Mouse (Mus musculus) layer of hippocampus, postnatal 14 days (tissue): ENCODE measurements around the gene Celsr3. TPM values are rescaled to one million over a fixed set of nuclear protein-coding genes. Genes with fewer than 3 reads are reported as not detected.

Experiments
- DNase-seq, 2 experiments: peaks; one replicate each; pipeline ENCODE4 v3.0.0; 2021 to 2022; ENCODE audit warnings: low spot score in 2 of 2, mixed read lengths in 1 of 2
- long read RNA-seq, 2 experiments: library from polyadenylated mRNA; stranded (forward); transcript quantifications; one replicate each; pipeline ENCODE4 v2.0.0; 2021
- total RNA-seq, 2 experiments: library from RNA; stranded (reverse); gene quantifications; 2 replicates each; pipeline ENCODE4 v1.2.3; 2021

Celsr3 gene
- 10 to 100 TPM; 54.2 to 57.1 TPM for total RNA-seq
- long read RNA-seq, experiment 1, partial matches to known transcripts: 13 of 16 reads
- long read RNA-seq, experiment 1, other reads (novel, unspliced or antisense): 3 of 16 reads
- long read RNA-seq, experiment 2, partial matches to known transcripts: 4 of 13 reads
- long read RNA-seq, experiment 2, other reads (novel, unspliced or antisense): 9 of 13 reads

DNA sequence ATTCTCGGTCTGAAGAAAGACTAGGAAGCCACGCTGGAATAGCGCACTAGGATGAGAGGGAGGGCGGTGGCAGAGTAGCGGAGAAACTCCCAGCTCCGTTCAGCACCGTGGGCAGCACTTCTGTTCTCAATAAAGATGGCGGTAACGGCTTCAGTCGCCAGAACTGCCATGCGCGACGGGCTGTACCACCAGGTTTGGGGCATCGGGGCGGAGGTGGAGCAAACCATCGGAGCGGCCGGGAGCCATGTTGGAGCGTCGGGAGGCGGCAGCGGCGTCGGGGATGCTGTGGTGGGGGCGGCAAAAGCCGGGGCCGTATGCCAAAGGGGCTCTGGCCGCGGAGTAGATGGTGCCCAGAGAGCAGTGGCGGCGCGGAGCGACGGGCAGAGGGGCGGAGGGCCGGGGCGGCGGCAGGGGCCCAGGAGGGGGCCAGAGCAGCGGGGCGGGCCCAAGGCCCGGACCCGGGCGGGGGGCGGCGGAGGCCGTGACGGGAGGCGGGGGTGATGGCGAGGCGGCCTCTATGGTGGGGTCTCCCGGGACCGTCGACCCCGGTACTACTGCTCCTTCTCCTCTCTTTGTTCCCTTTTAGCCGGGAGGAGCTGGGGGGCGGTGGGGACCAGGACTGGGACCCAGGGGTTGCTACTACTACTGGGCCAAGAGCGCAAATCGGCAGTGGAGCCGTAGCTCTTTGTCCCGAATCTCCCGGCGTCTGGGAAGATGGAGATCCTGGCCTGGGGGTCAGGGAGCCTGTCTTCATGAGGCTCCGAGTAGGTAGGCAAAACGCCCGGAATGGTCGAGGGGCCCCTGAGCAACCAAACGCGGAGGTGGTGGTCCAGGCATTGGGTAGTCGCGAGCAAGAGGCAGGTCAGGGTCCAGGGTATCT, at the start of gene Celsr3:
Gene Celsr3 (plus strand): TSS at position 501 of the 880 bp plus-strand sequence.
- peak; percentile 86 to 94 for DNase-seq

- no peak for DNase-seq
Measured at GRCm38 (mm10) chr9:108776614-108777013, 49.5 kb upstream of the Celsr3 start.

GRCm38 (mm10) chr9:108777276-108777675, 48.8 kb upstream of the Celsr3 start:
- DNase-seq: no peak

- DNase-seq: no peak
Measured at GRCm38 (mm10) chr9:108780959-108781358, 45.2 kb upstream of the Celsr3 start.

GRCm38 (mm10) chr9:108781891-108782290, 44.2 kb upstream of the Celsr3 start:
- DNase-seq: no peak

DNA sequence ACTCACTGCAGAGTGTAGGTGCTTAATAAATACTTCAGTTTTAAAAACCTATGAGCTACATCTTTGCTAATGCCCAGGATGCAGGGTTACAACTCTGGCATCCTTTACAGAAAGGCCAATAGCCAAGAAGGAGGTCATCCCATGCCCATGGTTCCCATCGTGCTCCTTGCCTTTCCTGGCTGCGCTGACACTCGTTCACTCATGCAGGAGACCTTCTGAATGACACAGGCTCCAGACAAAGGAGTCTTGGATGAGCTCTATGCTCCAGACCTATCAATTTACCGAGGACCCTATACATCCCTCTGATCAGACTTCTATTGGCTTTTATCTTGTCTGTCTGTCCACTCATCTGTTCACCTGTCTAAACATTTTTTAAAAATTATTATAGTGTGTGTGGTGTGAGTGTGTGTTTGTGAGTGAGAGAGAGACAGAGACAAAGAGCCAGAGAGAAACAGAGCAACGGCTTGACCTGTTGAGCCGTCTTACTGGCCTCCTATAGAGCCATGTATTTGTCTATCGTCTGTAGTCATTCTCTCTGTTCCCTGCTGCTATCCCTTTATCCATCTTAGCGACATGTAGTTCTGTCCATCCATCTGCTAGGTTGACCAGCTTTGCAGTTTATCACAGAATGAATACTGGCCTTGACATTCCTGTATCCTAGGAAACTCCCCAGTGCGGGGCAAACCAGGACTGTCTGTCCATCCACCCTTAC, 43.1 kb upstream of the Celsr3 start:
- no peak for DNase-seq

DNA sequence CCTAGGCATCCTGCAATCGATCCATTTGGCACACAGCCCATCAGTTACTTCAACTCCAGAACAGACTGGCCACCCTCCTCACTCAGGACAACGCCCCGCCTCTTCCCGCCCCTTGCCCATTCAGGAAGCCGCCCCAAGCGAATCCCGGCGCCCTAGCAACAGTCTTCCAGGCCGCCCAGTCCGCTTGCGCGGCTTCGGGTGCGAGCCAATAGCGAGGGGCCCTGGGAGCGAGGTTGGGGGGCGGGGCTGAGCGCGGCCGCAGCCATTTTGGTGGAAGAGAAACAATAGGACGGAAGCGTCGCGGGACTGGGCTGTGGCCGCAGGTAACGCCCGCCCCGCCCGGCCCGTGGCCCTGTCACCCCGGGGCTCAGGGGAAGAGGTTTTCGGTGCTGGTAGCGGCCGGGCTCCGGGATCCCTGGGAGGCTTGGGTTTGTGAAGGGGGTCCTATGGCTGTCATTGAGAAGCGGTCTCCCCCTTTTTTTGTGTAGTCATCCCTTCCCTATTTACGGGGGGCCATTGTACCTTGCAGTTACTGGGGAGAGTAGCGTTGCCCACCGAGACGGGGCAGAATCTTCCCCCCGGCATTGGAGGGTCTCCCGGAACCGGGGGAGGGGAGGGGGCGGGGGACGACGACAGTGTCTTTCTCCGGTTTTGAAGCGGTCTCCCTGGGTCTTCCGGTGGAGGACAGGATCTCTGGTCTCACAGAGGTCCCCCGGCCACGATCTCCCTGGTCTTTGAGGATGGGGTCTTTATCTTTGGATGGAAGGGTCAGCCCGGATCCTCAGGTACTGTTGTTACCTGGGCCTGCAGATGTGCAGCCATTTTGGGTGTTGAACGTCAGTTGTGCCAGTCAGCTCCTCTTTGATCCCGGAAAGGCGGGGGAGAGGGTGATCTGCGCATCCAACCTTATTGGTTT, 42.3 kb upstream of the Celsr3 start, which contains the start of gene Ip6k2:
Gene Ip6k2 (plus strand): TSS at position 249 of the 916 bp plus-strand sequence.
- peak; percentile 96 to 97 for DNase-seq

DNA sequence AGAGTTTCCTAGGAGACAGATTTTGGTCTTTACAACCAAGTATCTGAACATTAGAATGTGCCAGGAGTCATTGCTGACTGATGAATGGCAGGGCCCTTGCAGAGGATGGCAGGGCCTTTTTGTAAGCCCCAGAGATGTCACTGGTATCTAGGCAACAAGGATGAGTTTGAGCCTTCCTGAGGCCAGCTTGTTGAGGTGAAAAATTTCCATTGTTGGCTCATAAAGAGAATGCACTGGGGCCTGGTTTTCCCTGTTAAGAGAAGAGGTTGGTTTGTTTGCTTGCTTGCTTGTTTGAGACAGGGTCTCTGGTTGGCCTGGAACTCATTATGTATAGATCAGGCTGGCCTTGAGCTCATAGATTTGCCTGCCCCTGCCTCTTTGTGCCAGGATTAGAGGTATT, 40.7 kb upstream of the Celsr3 start:
- DNase-seq: peak in 1 of 2 experiments; percentile 10

DNA sequence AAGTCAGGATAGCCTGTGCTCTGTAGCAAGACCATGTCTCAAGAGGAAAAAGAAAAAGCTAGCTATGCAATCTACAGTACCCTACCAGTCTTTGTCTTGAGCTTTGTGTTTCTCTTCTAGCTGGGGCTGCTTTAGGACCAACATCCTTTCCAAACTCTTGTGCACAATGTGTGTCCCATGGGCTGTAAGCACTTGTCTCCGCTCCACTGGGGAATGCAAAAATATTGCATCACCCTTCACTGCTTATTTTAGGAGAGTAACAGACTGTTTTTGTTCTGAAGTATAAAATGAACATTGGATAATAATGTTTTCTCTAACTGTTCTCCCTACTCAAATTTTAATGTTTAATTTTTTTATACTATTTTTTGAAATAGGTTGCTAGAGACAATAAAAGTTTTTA, 39.6 kb upstream of the Celsr3 start:
- DNase-seq: peak in 1 of 2 experiments; percentile 9

GRCm38 (mm10) chr9:108787080-108787479, 39.0 kb upstream of the Celsr3 start:
- no peak for DNase-seq

- no peak for DNase-seq
Measured at GRCm38 (mm10) chr9:108788713-108789112, 37.4 kb upstream of the Celsr3 start.

- DNase-seq: no peak
Measured at GRCm38 (mm10) chr9:108792307-108792706, 33.8 kb upstream of the Celsr3 start.

- DNase-seq: no peak
Measured at GRCm38 (mm10) chr9:108792730-108793129, 33.4 kb upstream of the Celsr3 start.

DNA sequence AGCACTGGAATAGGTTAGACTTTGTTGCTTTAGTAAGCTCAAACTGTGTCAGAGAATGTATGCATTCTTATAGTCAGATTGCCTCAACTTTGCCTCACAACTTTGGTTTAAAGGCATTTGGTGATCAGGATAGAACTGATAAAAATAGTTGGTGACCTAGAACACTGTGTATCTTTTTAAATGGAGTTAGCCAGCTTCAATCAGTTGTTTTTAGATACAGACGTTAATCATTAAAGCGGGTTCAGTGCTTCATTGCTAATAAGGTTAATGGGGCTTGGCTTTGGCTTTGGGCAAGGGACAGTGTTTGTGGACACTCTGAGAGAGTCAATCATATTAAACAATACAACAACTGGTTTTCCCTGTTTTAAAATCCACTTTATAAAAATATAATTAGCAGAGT, 30.8 kb upstream of the Celsr3 start:
- no peak for DNase-seq

GRCm38 (mm10) chr9:108795762-108796161, 30.4 kb upstream of the Celsr3 start:
- no peak for DNase-seq

DNA sequence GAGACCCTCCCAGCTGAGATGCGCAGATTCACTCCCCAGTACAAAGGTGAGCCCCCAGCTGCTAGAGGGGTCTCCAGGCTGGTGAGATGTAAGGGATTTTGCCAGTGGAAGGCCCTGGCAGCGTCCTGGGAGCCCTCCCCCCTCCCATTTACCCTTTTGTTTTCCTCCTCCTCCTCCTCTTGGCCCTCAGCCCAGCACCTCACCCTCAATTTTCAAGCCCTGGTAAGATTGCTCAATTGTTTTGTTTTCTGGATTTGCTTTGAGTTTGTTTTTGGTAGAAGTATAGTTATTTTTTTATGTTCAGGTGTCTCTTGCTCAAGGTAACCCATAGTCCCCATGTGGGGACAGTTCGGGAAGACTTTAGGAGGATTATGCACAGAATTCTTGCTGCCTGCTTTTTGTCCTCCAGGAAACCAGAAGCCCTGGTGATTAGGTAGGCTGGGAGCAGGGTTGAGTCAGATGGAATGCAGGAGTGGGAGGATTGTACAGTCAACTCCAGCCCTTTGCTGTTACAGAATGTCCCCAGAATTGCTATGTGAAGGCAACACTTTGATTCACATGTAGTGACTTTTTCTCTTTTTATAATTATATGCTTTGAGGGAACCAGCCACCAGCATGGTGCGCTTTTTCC, 29.7 kb upstream of the Celsr3 start:
- DNase-seq: peak in 1 of 2 experiments; percentile 52

DNA sequence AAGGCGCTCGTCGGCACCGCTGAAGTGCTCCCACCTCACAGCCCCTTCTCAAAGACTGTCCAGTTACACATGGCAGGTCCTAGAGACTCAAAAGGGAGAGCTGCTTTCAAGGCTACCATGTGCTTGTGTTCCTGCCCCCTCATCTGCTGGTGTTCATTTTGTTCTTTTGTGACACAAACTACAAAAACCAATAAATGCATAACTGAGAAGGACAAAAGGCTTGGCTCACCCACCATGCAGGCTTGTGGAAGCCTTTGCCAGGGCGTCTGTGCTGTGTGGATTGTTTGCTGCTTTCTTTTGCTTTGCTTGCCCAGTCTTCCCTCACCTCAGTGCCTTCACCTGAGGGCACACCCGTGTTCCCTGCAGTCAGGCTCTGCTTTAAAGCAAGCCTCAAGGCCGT, 28.6 kb upstream of the Celsr3 start:
- peak; percentile 26 to 49 for DNase-seq

DNA sequence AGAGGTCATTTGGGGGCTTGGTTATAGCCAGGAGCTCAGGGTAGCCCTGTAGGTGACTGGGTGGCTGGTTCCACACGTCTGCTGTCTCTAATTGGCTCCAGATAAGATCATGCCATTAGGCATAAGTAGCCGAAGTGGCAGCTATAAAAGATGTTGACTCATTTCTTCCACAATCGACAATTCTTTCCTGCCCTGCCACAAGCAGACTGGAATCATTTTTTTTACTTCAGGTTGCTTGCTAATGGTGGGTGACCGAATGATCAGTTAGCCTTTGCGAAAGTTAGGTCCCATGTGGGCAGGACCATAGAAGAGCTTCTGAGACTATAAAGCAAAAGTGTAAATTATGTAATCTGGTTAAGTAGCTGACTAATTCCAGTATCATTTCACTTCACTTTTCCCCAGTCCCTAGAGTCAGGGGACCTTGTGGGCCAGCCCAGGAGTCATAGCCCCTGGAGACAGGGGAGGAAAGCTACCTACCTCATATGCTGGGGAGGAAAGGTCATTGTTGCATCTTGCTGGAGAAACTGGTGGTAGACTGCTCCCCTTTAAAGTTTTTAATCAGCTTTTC, 27.5 kb upstream of the Celsr3 start:
- DNase-seq: no peak

DNA sequence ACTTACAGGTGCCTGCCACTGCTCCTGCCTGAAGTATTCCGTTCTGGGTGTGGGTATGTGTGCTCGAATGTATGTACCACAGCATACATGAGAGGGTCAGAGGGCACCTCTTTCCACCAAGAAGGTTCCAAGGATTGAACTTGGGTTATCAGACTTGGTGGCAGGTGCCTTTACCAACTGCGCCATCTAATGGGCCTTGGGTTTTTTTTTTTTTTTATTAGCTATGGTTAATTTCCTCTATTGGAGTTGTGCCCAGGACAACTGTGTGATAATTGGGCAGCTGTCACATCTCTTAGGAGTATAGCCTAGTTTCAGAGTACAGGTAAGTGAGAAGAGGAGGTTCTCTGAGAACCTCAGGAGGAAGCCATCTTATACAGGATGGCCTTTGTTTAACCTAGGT, 26.6 kb upstream of the Celsr3 start:
- no peak for DNase-seq

DNA sequence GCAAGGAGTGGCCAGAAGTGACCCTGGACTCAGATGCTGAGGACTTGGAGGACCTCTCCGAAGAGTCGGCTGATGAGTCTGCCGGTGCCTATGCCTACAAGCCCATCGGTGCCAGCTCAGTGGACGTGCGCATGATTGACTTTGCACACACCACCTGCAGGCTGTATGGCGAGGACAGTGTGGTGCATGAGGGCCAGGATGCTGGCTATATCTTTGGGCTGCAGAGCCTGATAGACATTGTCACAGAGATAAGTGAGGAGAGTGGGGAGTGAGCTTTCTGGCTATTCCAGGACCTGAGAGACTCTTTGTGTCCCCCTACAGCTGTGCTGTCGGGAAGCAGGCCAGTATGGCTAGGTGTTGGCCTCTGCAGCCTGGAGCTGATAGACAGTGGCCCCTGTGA, 20.4 kb upstream of the Celsr3 start:
- no peak for DNase-seq
